Mouse (Mus musculus): Measurements from ENCODE around the gene Nploc4.

DNA sequence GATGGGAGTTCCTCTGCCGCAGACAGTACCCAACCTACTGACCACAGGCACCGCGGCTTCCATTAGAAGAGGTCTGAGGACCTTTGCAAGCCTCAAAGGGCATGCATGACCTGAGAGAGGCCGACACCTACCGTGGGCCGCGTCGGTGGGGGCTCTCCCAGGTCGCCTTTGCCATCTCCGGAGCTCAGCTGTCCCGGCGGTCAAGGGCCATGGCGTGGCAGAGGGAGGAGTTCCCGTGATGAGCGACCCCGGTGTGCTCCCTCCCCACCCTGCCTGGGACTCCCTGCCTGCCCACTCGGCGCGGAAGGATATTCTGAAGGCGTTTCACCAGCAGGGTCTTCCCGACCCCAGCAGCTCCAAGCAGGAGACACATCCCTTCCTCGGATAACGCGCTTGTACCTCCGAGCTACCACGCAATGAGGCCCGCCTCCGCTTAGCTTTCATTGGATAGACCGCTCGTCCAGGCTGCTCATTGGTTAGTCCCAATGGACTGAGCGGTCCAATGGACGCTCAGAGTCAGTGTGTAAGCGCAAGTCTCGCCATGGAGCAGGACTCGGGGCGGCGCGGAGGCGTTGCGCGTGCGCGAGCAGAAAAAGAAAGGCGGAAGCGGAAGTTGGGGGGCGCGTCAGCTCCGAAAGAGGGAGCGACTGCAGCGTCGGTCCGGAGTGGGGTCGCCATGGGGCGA is 29.7 kb upstream of the Nploc4 start, which contains the start of gene Arl16:
- TF ChIP-seq CTCF (IDR thresholded peaks at IDR 0.05; ENCODE audit: low read depth, low read length) (no peak), POLR2A (IDR thresholded peaks at IDR 0.05; ENCODE audit: borderline replicate concordance, low read depth, low read length) (no peak; the same call in 1 of the 2 replicates)
